Mouse (Mus musculus) heart, adult 9 months (tissue): ENCODE measurements around the gene Fgfr2.

Source experiments
- DNase-seq, 2 experiments: peaks; one replicate each; pipeline ENCODE4 v3.0.0; 2022; ENCODE audit warnings: low spot score in 2 of 2

Fgfr2 gene

GRCm38 (mm10) chr7:131747152-131748010, 1375.8 kb downstream of the Fgfr2 start:
- DNase-seq = no peak

DNA sequence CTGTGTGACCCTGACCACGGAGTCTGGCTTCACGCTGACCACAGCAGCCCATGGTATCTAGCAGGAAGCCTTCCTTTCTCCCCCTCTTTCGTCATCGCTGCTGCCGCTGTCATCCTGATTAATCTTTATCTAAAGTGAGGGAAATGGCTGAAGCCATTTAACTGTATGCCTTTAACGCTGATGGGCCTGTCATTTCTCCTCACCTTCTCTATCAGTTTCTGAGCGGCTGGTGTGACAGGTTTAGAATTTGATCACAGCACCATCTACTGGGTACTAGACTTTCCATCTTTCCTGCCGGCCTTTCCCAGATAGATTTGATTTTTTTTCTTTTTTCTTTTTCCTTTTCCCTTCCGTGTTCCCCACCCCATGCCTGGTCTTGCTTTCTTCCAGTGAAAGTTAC, 1376.4 kb downstream of the Fgfr2 start:
- no peak for DNase-seq

DNA sequence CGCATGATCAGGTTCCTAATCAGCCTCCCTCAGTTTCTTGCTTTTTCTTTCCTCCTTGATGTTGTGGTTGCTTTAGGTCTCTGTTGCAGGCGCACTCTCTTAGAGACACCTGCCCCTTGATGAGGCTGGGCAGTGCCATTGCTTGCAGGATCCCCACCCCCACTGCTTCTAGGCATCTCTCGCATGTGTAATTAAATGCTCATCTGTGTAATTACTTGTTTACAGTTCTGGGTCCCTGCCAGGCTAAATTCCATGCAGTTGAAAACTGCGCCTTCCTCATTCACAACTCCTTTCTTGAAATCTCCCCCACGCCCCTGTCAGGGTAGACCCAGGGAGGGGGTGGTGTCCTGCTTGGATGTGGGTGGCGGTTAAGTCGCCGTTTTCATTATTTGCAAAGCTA, 1380.0 kb downstream of the Fgfr2 start:
- no peak for DNase-seq

GRCm38 (mm10) chr7:131722783-131723575, 1400.2 kb downstream of the Fgfr2 start:
- DNase-seq = no peak

- DNase-seq = no peak
Observed at GRCm38 (mm10) chr7:131722316-131722715, 1400.8 kb downstream of the Fgfr2 start.

GRCm38 (mm10) chr7:131718280-131718679, 1404.9 kb downstream of the Fgfr2 start:
- DNase-seq = no peak

- no peak for DNase-seq
Observed at GRCm38 (mm10) chr7:131713076-131713475, 1410.1 kb downstream of the Fgfr2 start.

DNA sequence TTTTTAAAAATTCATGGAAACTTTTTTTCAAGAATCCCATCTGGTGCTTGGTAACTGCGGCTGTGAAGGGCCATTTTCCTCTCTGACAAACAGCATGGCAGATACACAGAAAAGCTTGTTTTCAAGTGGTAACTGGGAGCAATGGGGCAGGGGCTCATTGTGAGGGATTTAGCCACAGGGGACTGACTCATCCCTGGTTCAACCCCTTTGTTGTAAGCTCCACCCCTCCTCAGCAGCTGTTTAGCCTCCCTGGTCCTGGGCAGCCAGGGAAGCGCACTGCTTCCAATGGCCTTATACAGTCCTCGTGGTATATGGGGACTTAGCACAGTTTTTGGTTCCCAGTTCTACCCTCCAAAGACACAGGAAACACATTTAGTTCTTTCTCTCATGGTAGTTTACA, 1426.3 kb downstream of the Fgfr2 start:
- DNase-seq = no peak

DNA sequence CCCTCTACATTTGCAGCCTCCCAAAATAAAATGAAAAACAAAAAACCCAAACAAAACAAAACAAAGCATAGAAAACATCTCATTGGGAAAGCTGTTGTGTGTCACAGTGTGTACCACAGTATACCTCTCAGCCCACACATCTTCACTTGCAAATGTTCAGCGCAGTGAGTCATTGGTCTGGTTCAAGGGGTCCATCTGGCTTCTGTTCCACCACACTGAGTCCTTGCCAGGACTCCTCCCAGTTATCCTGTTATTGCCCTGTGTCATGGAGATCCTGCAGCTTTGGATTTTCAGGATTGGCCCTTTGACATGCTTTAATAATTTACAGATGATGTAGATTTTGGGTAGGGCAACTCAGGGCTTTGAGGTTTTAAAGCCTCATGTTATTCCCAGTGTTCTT, 1435.8 kb downstream of the Fgfr2 start:
- no peak for DNase-seq

- DNase-seq = no peak
Observed at GRCm38 (mm10) chr7:131677126-131677525, 1446.0 kb downstream of the Fgfr2 start.

GRCm38 (mm10) chr7:131670586-131670985, 1452.6 kb downstream of the Fgfr2 start:
- no peak for DNase-seq

DNA sequence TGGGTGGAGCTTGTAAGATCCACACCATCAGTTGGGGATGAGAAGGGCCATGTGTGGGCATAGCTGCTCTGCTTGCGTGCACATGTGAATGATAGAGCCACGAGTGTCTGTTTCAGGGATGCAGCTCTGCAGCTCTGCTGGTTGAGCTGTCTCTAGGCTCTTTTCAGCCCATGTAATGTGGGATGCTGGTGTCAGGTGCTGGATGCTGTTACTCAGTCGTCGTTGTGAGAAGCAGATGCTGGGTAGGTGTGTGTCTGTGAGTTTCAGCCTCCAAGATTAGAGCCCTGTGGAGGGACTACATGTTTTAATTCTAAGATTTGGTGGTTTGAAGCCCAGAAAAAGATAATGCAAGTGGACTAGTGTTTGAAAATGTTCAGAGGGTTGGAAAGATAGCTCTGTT, 1453.8 kb downstream of the Fgfr2 start:
- no peak for DNase-seq

GRCm38 (mm10) chr7:131660726-131661125, 1462.4 kb downstream of the Fgfr2 start:
- no peak for DNase-seq

- no peak for DNase-seq
Observed at GRCm38 (mm10) chr7:131656017-131656416, 1467.1 kb downstream of the Fgfr2 start.

DNA sequence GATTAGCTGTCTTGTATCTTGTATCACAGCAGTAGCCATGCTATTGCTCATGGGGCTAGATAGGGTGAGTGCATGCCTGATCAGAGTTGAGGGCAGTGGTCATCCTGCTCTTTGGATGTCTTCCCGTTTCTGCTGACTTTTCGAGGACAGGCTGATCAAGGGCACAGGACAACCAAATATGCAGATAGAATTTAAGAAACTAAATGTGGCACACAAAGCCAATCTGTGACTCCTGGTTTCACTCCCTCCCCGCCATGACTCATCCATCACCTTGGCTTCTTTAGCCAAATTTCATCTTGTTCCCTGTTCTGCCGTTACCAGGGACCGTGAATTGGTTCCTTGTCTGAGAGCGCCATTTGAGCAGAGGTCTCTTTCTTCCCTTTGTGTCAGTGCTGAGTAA, 1469.7 kb downstream of the Fgfr2 start:
- no peak for DNase-seq

- DNase-seq = no peak
Observed at GRCm38 (mm10) chr7:131651921-131652694, 1471.0 kb downstream of the Fgfr2 start.

DNA sequence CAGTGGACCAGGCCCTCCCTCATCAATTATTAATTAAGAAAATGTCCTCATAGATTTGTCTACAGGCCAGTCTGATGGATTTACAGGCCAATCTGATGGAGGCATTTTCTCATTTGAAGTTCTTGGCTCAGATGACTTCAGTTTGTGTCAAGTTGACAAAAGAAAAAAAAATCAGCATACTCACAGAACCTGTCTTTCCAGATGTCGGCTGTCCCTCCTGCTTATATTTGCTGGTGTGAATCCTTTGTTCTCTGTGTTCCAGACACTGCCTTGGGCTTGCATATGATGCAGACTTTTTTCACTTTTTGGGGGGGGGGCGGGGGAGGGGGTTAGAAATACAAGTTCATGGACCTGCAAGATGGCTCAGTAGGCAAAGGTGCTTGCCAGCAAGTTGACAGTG, 1472.9 kb downstream of the Fgfr2 start:
- DNase-seq = no peak

DNA sequence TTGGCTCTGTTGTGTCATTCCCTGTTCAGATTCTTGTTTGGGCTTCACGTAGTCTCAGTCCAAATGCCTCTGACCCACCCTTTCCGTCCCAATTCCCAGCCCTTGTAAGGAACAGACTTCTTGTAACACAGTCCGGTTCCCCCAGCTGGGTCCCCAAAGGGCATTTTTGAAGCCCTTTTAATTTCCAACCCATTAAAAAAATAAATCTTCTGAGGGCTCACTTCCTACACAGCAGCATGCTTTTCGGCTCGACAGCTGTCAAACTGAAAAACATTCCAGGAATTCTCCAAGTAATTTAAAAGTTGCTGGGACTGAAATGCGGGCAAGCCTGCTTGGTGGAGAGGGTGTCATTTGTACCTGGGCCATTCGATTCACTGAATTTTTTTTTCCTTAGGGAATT, 1474.9 kb downstream of the Fgfr2 start:
- no peak for DNase-seq

- no peak for DNase-seq
Observed at GRCm38 (mm10) chr7:131647583-131647982, 1475.6 kb downstream of the Fgfr2 start.

DNA sequence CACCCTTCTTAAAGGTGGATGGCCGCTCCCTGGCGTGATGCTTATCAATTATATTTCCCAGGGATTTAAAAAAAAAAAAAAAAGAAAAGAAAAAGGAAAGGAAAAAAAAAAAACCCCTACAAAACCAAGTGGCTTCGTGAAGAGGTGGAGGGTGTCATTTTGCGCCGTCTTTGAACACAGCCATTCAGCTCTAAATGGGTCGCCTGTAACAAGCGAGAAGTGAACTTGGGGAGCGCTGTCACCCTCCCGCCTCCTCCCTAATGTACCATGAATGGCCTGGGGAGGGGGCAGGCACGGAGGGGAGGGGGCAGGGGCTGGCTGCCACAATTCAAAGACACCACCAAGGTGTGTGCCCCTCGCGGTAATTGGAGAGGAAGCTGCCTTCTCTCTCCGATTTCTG, 1478.6 kb downstream of the Fgfr2 start:
- DNase-seq = no peak

- DNase-seq = no peak
Observed at GRCm38 (mm10) chr7:131644051-131644450, 1479.1 kb downstream of the Fgfr2 start.

DNA sequence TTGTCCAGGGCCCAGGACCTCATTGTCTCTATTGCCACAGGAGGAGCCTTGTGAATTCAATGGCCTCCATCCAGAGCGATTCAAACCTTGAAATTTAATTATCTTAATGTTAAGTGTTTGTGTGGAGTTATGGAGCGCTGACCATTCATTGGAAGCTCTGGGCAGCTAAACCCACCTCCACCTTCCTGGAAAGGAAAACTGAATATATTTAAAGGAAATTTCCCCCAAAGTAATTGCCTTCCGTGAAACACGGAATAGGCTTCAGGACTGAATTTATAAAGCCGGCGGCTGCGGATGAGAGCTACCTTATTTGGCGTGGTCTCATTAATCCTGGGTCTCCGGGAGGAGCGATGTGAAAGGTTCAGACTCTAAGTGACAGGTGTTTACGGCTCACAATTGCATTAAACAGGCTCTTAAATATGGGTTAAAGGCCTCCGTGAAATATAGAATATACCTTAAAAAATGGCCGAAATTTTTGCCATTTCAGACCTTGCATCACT, 1479.8 kb downstream of the Fgfr2 start:
- DNase-seq = no peak
